In the genomic region with DNA sequence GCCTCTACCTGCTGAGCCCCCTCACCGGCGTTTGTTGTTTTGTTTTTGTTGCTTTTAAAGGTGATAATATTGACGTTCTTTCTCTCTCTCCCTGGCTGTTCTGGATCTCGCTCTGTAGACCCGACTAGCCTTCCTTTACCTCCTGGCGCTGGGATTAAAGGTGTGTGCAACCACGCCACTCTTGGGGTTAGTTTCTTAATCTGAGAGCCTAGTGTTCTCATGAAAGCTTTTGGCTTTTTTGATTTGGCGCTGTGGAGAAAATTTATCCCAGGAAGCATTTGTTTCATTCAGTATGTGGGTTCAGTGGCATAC, we compare ENCODE assay signal across 8 mouse cellular contexts. TPM values are rescaled to one million over a fixed set of nuclear protein-coding genes. Genes with fewer than 3 reads are reported as not detected.
DNase-seq lines count a peak whose midpoint lies in the region; ATAC-seq and TF ChIP-seq lines count a peak whose summit lies in the region.

No protein-coding gene starts in this region.

- H3K9ac ChIP-seq in forebrain, embryonic 14.5 days (ENCODE audit: low read length) = peak overlapping the region; percentile 77
- H3K9ac ChIP-seq in liver, embryonic 16.5 days (ENCODE audit: low read depth, low read length) = peak overlapping the region; percentile 82

- no peaks in the 10 kb centered on the region for H3K36me3 ChIP-seq in heart, embryonic 10.5 days
- peaks cover 11% of the 10 kb centered on the region; the same call in 1 of the 2 replicates for H3K36me3 ChIP-seq in E14TG2a.4 (ENCODE audit: insufficient read depth, low read length)
- no peaks in the 10 kb centered on the region for H3K36me3 ChIP-seq in forebrain, embryonic 14.5 days (ENCODE audit: control insufficient read depth, insufficient read depth, low read length)
- H3K36me3 ChIP-seq in liver, embryonic 16.5 days (ENCODE audit: control insufficient read depth, insufficient read depth) = no peaks in the 10 kb centered on the region

- H3K4me1 ChIP-seq in heart, embryonic 10.5 days = peaks cover 7% of the 10 kb centered on the region; the same call in 1 of the 2 replicates
- H3K4me1 ChIP-seq in E14TG2a.4 (replicated peaks; ENCODE audit: low read depth, low read length) = peaks cover 43% of the 10 kb centered on the region
- no peaks in the 10 kb centered on the region for H3K4me1 ChIP-seq in forebrain, embryonic 14.5 days (ENCODE audit: control insufficient read depth, insufficient read depth, low read length)
- H3K4me1 ChIP-seq in liver, embryonic 16.5 days (ENCODE audit: control insufficient read depth, low read depth, low read length) = peaks cover 11% of the 10 kb centered on the region

- H3K27me3 ChIP-seq in heart, embryonic 10.5 days (ENCODE audit: insufficient read depth, poor library complexity, severe bottlenecking) = no peaks in the 10 kb centered on the region
- H3K27me3 ChIP-seq in E14TG2a.4 (ENCODE audit: insufficient read depth, low read length) = no peaks in the 10 kb centered on the region
- no peaks in the 10 kb centered on the region for H3K27me3 ChIP-seq in forebrain, embryonic 14.5 days (replicated peaks; ENCODE audit: control insufficient read depth, insufficient read depth, low read length)
- H3K27me3 ChIP-seq in liver, embryonic 16.5 days (ENCODE audit: control insufficient read depth, insufficient read depth, low read depth, low read length) = no peaks in the 10 kb centered on the region

- H3K9me3 ChIP-seq in heart, embryonic 10.5 days = no peaks in the 10 kb centered on the region
- no peaks in the 10 kb centered on the region for H3K9me3 ChIP-seq in E14TG2a.4 (ENCODE audit: low read length)
- no peaks in the 10 kb centered on the region for H3K9me3 ChIP-seq in forebrain, embryonic 14.5 days (replicated peaks; ENCODE audit: control insufficient read depth, low read length)
- H3K9me3 ChIP-seq in liver, embryonic 16.5 days (replicated peaks; ENCODE audit: control insufficient read depth, low read length) = no peaks in the 10 kb centered on the region

- 0% methylated on average over 8 of the region's 8 CpGs for WGBS in heart, embryonic 10.5 days
- WGBS in forebrain, embryonic 14.5 days = 0% methylated on average over 8 of the region's 8 CpGs
- 0% methylated on average over 8 of the region's 8 CpGs for WGBS in liver, embryonic 16.5 days (ENCODE audit: insufficient replicate concordance)

- H3K27ac ChIP-seq in heart, embryonic 10.5 days = peak overlapping the region; percentile 92
- H3K27ac ChIP-seq in forebrain, embryonic 14.5 days (ENCODE audit: low read depth, low read length) = no peak overlapping the region
- H3K27ac ChIP-seq in liver, embryonic 16.5 days (ENCODE audit: low read length) = peak overlapping the region; percentile 80

- H3K4me2 ChIP-seq in forebrain, embryonic 14.5 days (ENCODE audit: low read length) = peak overlapping the region; percentile 89
- H3K4me2 ChIP-seq in liver, embryonic 16.5 days (ENCODE audit: low read depth, low read length) = peak overlapping the region; percentile 78

- no peak for DNase-seq in heart, embryonic 10.5 days (ENCODE audit: low spot score)
- no peak for DNase-seq in heart, adult 9 months (ENCODE audit: low spot score in 2 of 2)
- no peak for DNase-seq in forebrain, embryonic 14.5 days (ENCODE audit: low spot score)
- DNase-seq in yolk sac, embryonic 10.5 days (ENCODE audit: low spot score) = no peak
- DNase-seq in left cerebral cortex, adult 18-20 months (ENCODE audit: low spot score in 2 of 2) = no peak
- DNase-seq in cerebellum, postnatal 36 days = no peak

- ATAC-seq in forebrain, embryonic 14.5 days = no peak
- no peak for ATAC-seq in liver, embryonic 16.5 days (ENCODE audit: low read depth)

- peak overlapping the region; percentile 93 for H3K4me3 ChIP-seq in heart, embryonic 10.5 days
- H3K4me3 ChIP-seq in E14TG2a.4 (replicated peaks; ENCODE audit: low read length) = peak overlapping the region; percentile 96
- H3K4me3 ChIP-seq in forebrain, embryonic 14.5 days (ENCODE audit: low read depth, low read length) = peak overlapping the region; percentile 81
- peak overlapping the region; percentile 92 for H3K4me3 ChIP-seq in liver, embryonic 16.5 days (ENCODE audit: low read depth, low read length)

- TF ChIP-seq CTCF in E14TG2a.4 (conservative IDR thresholded peaks at IDR 0.05; ENCODE audit: low read length) = no peak

RNA-seq across cellular contexts. Expression of a gene that starts 0.7 kb away (rescaled TPM):
- 42.8 and 57.9 TPM in 2 replicates for polyA plus RNA-seq in heart, embryonic 10.5 days (2016; fragmentation: Nextera tagmentation; extraction: Ambion mirVana)
- polyA plus RNA-seq in forebrain, embryonic 14.5 days (2014; fragmentation: Nextera tagmentation; extraction: Ambion mirVana) = 45.2 and 45.9 TPM in 2 replicates
- 27.0 and 29.2 TPM in 2 replicates for polyA plus RNA-seq in liver, embryonic 16.5 days (2015; fragmentation: Nextera tagmentation; extraction: Ambion mirVana)
- total RNA-seq in left cerebral cortex, adult 18-20 months (2021) = 10 to 100 TPM; 16.7 to 16.9 TPM

RNA-seq across cellular contexts. Expression of a gene that starts 45.4 kb away (rescaled TPM):
- 3.6 and 4.7 TPM in 2 replicates for polyA plus RNA-seq in heart, embryonic 10.5 days (2016; fragmentation: Nextera tagmentation; extraction: Ambion mirVana)
- 12.8 and 13.7 TPM in 2 replicates for polyA plus RNA-seq in forebrain, embryonic 14.5 days (2014; fragmentation: Nextera tagmentation; extraction: Ambion mirVana)
- 2.4 and 2.5 TPM in 2 replicates for polyA plus RNA-seq in liver, embryonic 16.5 days (2015; fragmentation: Nextera tagmentation; extraction: Ambion mirVana)
- total RNA-seq in left cerebral cortex, adult 18-20 months (2021) = 10 to 100 TPM; 30.2 to 32.8 TPM

RNA-seq across cellular contexts. Expression of a gene that starts 45.5 kb away (rescaled TPM):
- polyA plus RNA-seq in heart, embryonic 10.5 days (2016; fragmentation: Nextera tagmentation; extraction: Ambion mirVana) = 143 and 148 TPM in 2 replicates
- polyA plus RNA-seq in forebrain, embryonic 14.5 days (2014; fragmentation: Nextera tagmentation; extraction: Ambion mirVana) = 171 and 172 TPM in 2 replicates
- polyA plus RNA-seq in liver, embryonic 16.5 days (2015; fragmentation: Nextera tagmentation; extraction: Ambion mirVana) = 83.3 and 94.3 TPM in 2 replicates
- total RNA-seq in left cerebral cortex, adult 18-20 months (2021) = 100 to 1,000 TPM; 197 to 208 TPM

RNA-seq across cellular contexts. Expression of a gene that starts 59.2 kb away (rescaled TPM):
- polyA plus RNA-seq in heart, embryonic 10.5 days (2016; fragmentation: Nextera tagmentation; extraction: Ambion mirVana) = 55.5 and 72.0 TPM in 2 replicates
- polyA plus RNA-seq in forebrain, embryonic 14.5 days (2014; fragmentation: Nextera tagmentation; extraction: Ambion mirVana) = 43.2 and 46.7 TPM in 2 replicates
- polyA plus RNA-seq in liver, embryonic 16.5 days (2015; fragmentation: Nextera tagmentation; extraction: Ambion mirVana) = 17.4 and 20.8 TPM in 2 replicates
- total RNA-seq in left cerebral cortex, adult 18-20 months (2021) = 1 to 10 TPM; 6.3 to 7.9 TPM
